Mouse (Mus musculus): Measurements from ENCODE around the gene Lhfp. TPM values are rescaled to one million over a fixed set of nuclear protein-coding genes. Genes with fewer than 3 reads are reported as not detected.
A peak's percentile ranks its signal among the peaks of the same experiment; 100 is the strongest.

Gene Lhfp
- polyA plus RNA-seq, 1 experiment from 2014 or later: 92.7 TPM

DNA sequence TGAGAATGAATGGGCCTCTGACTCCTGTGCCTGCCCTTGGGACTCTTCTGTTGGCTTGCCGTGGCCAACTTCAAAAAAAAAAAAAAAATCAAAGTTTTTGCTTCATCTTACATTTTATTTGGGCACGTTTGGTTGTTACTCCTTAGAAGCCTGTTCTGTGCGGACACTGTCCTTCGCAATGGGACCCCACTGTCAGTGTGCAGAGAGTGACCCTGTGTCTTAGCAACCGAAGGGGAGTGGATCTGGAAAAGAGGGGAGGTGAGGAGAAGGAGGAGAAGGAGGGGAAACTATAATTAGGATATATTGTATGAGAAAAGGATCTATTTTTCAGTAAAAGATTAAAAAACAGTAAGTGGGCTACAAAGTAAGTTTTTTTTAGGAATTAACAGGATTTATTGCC is 242.7 kb downstream of the Lhfp start:
- 90% methylated on average over 5 of the region's 5 CpGs for WGBS
- H3K9ac ChIP-seq: no peak overlapping the region
- H3K4me1 ChIP-seq (replicated peaks): no peaks in the 10 kb centered on the region
- H3K4me3 ChIP-seq: no peak overlapping the region
- H3K27me3 ChIP-seq: no peaks in the 10 kb centered on the region
- H3K27ac ChIP-seq: no peak overlapping the region; the same call in 1 of the 2 replicates
- no peaks in the 10 kb centered on the region for H3K9me3 ChIP-seq (replicated peaks)
- ATAC-seq (replicated peaks; ENCODE audit: insufficient number of reproducible peaks, insufficient read depth, low FRiP score, low read depth): no peak
- no peaks in the 10 kb centered on the region for H3K36me3 ChIP-seq
- H3K4me2 ChIP-seq: no peak overlapping the region

GRCm38 (mm10) chr3:53284471-53285177 is 243.3 kb downstream of the Lhfp start:
- H3K27ac ChIP-seq: peak overlapping the region; percentile 27; the same call in 1 of the 2 replicates
- no peaks in the 10 kb centered on the region for H3K36me3 ChIP-seq
- ATAC-seq (replicated peaks; ENCODE audit: insufficient number of reproducible peaks, insufficient read depth, low FRiP score, low read depth): no peak
- H3K4me1 ChIP-seq (replicated peaks): no peaks in the 10 kb centered on the region
- H3K4me3 ChIP-seq: no peak overlapping the region
- no peaks in the 10 kb centered on the region for H3K9me3 ChIP-seq (replicated peaks)
- H3K4me2 ChIP-seq: no peak overlapping the region
- H3K27me3 ChIP-seq: no peaks in the 10 kb centered on the region
- H3K9ac ChIP-seq: no peak overlapping the region
- 63% methylated on average over 13 of the region's 13 CpGs for WGBS

GRCm38 (mm10) chr3:53288662-53289061 is 247.3 kb downstream of the Lhfp start:
- Histone ChIP-seq H3K27ac (no peak overlapping the region), H3K27me3 (no peaks in the 10 kb centered on the region), H3K9ac (no peak overlapping the region), H3K4me2 (no peak overlapping the region), H3K4me3 (no peak overlapping the region), H3K9me3 (replicated peaks) (no peaks in the 10 kb centered on the region), H3K4me1 (replicated peaks) (no peaks in the 10 kb centered on the region), H3K36me3 (no peaks in the 10 kb centered on the region)
- 52% methylated on average over 9 of the region's 9 CpGs for WGBS
- no peak for ATAC-seq (replicated peaks; ENCODE audit: insufficient number of reproducible peaks, insufficient read depth, low FRiP score, low read depth)

- no peak overlapping the region for H3K4me3 ChIP-seq
- no peaks in the 10 kb centered on the region for H3K4me1 ChIP-seq (replicated peaks)
- H3K27ac ChIP-seq: no peak overlapping the region
- H3K36me3 ChIP-seq: no peaks in the 10 kb centered on the region
- H3K4me2 ChIP-seq: no peak overlapping the region
- 81% methylated on average over 14 of the region's 14 CpGs for WGBS
- H3K27me3 ChIP-seq: no peaks in the 10 kb centered on the region
- H3K9ac ChIP-seq: no peak overlapping the region
- no peaks in the 10 kb centered on the region for H3K9me3 ChIP-seq (replicated peaks)
- ATAC-seq (replicated peaks; ENCODE audit: insufficient number of reproducible peaks, insufficient read depth, low FRiP score, low read depth): no peak
These were observed 248.4 kb downstream of the Lhfp start for GRCm38 (mm10) chr3:53289589-53290219.

GRCm38 (mm10) chr3:53291185-53291584 is 249.9 kb downstream of the Lhfp start:
- Histone ChIP-seq H3K4me3 (no peak overlapping the region), H3K27ac (no peak overlapping the region), H3K9me3 (replicated peaks) (no peaks in the 10 kb centered on the region), H3K36me3 (no peaks in the 10 kb centered on the region), H3K4me1 (replicated peaks) (no peaks in the 10 kb centered on the region), H3K9ac (no peak overlapping the region), H3K4me2 (no peak overlapping the region), H3K27me3 (no peaks in the 10 kb centered on the region)
- over 99% methylated on average over 3 of the region's 3 CpGs for WGBS
- no peak for ATAC-seq (replicated peaks; ENCODE audit: insufficient number of reproducible peaks, insufficient read depth, low FRiP score, low read depth)

GRCm38 (mm10) chr3:53291945-53292344 is 250.6 kb downstream of the Lhfp start:
- Histone ChIP-seq H3K4me2 (no peak overlapping the region), H3K9ac (no peak overlapping the region), H3K4me1 (replicated peaks) (no peaks in the 10 kb centered on the region), H3K9me3 (replicated peaks) (no peaks in the 10 kb centered on the region), H3K4me3 (no peak overlapping the region), H3K27ac (no peak overlapping the region), H3K27me3 (no peaks in the 10 kb centered on the region), H3K36me3 (no peaks in the 10 kb centered on the region)
- no peak for ATAC-seq (replicated peaks; ENCODE audit: insufficient number of reproducible peaks, insufficient read depth, low FRiP score, low read depth)
- WGBS: 53% methylated on average over 1 of the region's 1 CpGs

DNA sequence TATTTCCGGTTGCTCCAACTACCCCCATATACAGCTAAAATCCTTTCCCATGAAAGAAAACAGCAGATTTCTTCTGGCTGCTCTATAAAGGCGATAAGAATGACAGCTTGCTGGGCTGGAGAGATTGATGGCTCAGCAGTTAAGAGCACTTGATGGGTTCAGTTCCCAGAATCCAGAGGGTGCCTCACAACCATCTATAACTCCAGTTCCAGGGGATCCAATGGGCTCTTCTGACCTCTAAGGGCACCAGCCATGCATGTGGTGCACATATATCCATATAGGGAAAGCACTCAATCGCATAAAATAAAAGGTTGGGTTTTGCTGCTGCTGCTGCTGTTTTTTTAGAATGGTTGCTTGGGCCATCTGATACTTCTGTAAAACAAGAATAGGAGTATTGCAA is 251.1 kb downstream of the Lhfp start:
- ATAC-seq (replicated peaks; ENCODE audit: insufficient number of reproducible peaks, insufficient read depth, low FRiP score, low read depth): no peak
- no peak overlapping the region for H3K9ac ChIP-seq
- no peaks in the 10 kb centered on the region for H3K4me1 ChIP-seq (replicated peaks)
- H3K27me3 ChIP-seq: no peaks in the 10 kb centered on the region
- H3K4me2 ChIP-seq: no peak overlapping the region
- no peaks in the 10 kb centered on the region for H3K9me3 ChIP-seq (replicated peaks)
- no peaks in the 10 kb centered on the region for H3K36me3 ChIP-seq
- WGBS: 53% methylated on average over 3 of the region's 3 CpGs
- H3K4me3 ChIP-seq: no peak overlapping the region
- H3K27ac ChIP-seq: no peak overlapping the region

- no peak for ATAC-seq (replicated peaks; ENCODE audit: insufficient number of reproducible peaks, insufficient read depth, low FRiP score, low read depth)
- Histone ChIP-seq H3K27ac (no peak overlapping the region), H3K36me3 (no peaks in the 10 kb centered on the region), H3K4me1 (replicated peaks) (no peaks in the 10 kb centered on the region), H3K9ac (no peak overlapping the region), H3K4me3 (no peak overlapping the region), H3K9me3 (replicated peaks) (no peaks in the 10 kb centered on the region), H3K27me3 (no peaks in the 10 kb centered on the region), H3K4me2 (no peak overlapping the region)
- 71% methylated on average over 4 of the region's 4 CpGs for WGBS
These were observed 251.7 kb downstream of the Lhfp start for GRCm38 (mm10) chr3:53292979-53293378.

GRCm38 (mm10) chr3:53293901-53294433 is 252.6 kb downstream of the Lhfp start:
- Histone ChIP-seq H3K4me2 (no peak overlapping the region), H3K9me3 (replicated peaks) (no peaks in the 10 kb centered on the region), H3K27me3 (no peaks in the 10 kb centered on the region), H3K9ac (no peak overlapping the region), H3K4me1 (replicated peaks) (no peaks in the 10 kb centered on the region), H3K4me3 (no peak overlapping the region), H3K27ac (no peak overlapping the region), H3K36me3 (no peaks in the 10 kb centered on the region)
- 70% methylated on average over 4 of the region's 4 CpGs for WGBS
- ATAC-seq (replicated peaks; ENCODE audit: insufficient number of reproducible peaks, insufficient read depth, low FRiP score, low read depth): no peak

- no peak for ATAC-seq (replicated peaks; ENCODE audit: insufficient number of reproducible peaks, insufficient read depth, low FRiP score, low read depth)
- Histone ChIP-seq H3K4me1 (replicated peaks) (no peaks in the 10 kb centered on the region), H3K9me3 (replicated peaks) (no peaks in the 10 kb centered on the region), H3K4me2 (no peak overlapping the region), H3K27me3 (no peaks in the 10 kb centered on the region), H3K27ac (no peak overlapping the region), H3K36me3 (no peaks in the 10 kb centered on the region), H3K9ac (no peak overlapping the region), H3K4me3 (no peak overlapping the region)
- WGBS: 71% methylated on average over 6 of the region's 6 CpGs
These were observed 253.5 kb downstream of the Lhfp start for GRCm38 (mm10) chr3:53294855-53295254.

DNA sequence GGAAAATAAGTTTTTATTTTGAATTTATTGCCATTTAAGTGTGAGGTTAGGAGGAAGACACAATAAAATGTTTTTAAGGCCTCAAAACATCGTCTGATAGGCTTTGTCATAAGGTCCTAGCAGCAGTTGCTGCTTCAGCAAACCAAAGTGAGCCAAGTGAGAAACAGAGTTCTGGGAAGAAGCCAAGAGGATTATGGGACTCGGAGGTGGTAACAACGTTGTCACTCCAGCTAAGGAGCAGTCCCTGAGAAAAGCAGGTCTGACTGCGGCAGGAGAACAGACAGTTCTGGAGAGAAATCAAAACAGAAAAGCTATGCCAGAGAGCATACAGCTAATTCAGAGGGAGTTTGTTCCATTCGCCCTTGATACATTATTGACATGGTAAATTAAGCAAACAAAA is 260.5 kb downstream of the Lhfp start:
- WGBS: 57% methylated on average over 5 of the region's 5 CpGs
- Histone ChIP-seq H3K27me3 (no peaks in the 10 kb centered on the region), H3K36me3 (no peaks in the 10 kb centered on the region), H3K9me3 (replicated peaks) (no peaks in the 10 kb centered on the region), H3K27ac (no peak overlapping the region), H3K9ac (no peak overlapping the region), H3K4me3 (no peak overlapping the region), H3K4me2 (no peak overlapping the region), H3K4me1 (replicated peaks) (no peaks in the 10 kb centered on the region)
- ATAC-seq (replicated peaks; ENCODE audit: insufficient number of reproducible peaks, insufficient read depth, low FRiP score, low read depth): no peak
